Mouse (Mus musculus) intestine, embryonic 14.5 days (tissue): ENCODE results near the gene Prpf3. TPM values are rescaled to one million over a fixed set of nuclear protein-coding genes. Genes with fewer than 3 reads are reported as not detected.
"Not testable (repeated sequence)": the region's sequence is repeated elsewhere in the genome, so short reads cannot be mapped to it uniquely, and the experiment has no call there.

Experiments
- ATAC-seq: fragments of 200-750 bp; cut with Nextera tagmentation; replicated peaks from 2 replicates; pipeline ENCODE4 v1.8.0; 2017; ENCODE audit warnings: low read depth, moderate number of reproducible peaks, moderate TSS enrichment, moderate library complexity; ENCODE audit not compliant: low FRiP score, low TSS enrichment
- DNase-seq: peaks from one replicate; pipeline ENCODE4 v3.0.0-alpha.2; 2018; ENCODE audit warnings: low spot score
- H3K27ac ChIP-seq: fragments of 300-500 bp; sonication (generic); 2 replicates; pipeline ENCODE4 v1.5.1; 2014; ENCODE audit warnings: low read depth, mild to moderate bottlenecking, control low read depth
- H3K27me3 ChIP-seq: fragments of 300-500 bp; sonication (generic); replicated peaks from 2 replicates; pipeline ENCODE4 v1.6.1; 2014; ENCODE audit warnings: low read length, control low read depth; ENCODE audit not compliant: control insufficient read depth, insufficient read depth
- H3K36me3 ChIP-seq: fragments of 300-500 bp; sonication (generic); 2 replicates; pipeline ENCODE4 v1.6.1; 2014; ENCODE audit warnings: low read length, control low read depth; ENCODE audit not compliant: control insufficient read depth, insufficient read depth
- H3K4me1 ChIP-seq: fragments of 300-500 bp; sonication (generic); replicated peaks from 2 replicates; pipeline ENCODE4 v1.6.1; 2014; ENCODE audit warnings: low read length, control low read depth, mixed read lengths; ENCODE audit not compliant: control insufficient read depth, insufficient read depth
- H3K4me2 ChIP-seq: fragments of 300-500 bp; sonication (generic); 2 replicates; pipeline ENCODE4 v1.6.1; 2014; ENCODE audit warnings: low read length
- H3K4me3 ChIP-seq: fragments of 300-500 bp; sonication (generic); 2 replicates; pipeline ENCODE4 v1.5.1; 2014; ENCODE audit warnings: low read depth, low read length, control low read depth, mixed read lengths
- H3K9ac ChIP-seq: fragments of 300-500 bp; sonication (generic); 2 replicates; pipeline ENCODE4 v1.6.1; 2014; ENCODE audit warnings: mild to moderate bottlenecking, low read length
- H3K9me3 ChIP-seq: fragments of 300-500 bp; sonication (generic); 2 replicates; pipeline ENCODE4 v1.6.1; 2016; ENCODE audit warnings: low read length, control low read depth; ENCODE audit not compliant: control insufficient read depth
- WGBS: fragments of 180-500 bp; shearing (Covaris S2); extraction: QIAGEN DNeasy Blood & Tissue Kit; methylation state at CpG from one replicate; pipeline ENCODE4 v1.1.7; 2014; 5-methylcytosine and 5-hydroxymethylcytosine counted together
- polyA plus RNA-seq: library from polyadenylated mRNA; unstranded; fragments of >200 nt; fragmentation: Nextera tagmentation; extraction: Ambion mirVana; gene quantifications from 2 replicates; pipeline ENCODE4 v1.2.1, GENCODE M21; 2014

The Prpf3 gene
- polyA plus RNA-seq, 1 experiment from 2014 or later: 54.0 TPM

- Histone ChIP-seq H3K4me2 (no peak overlapping the region), H3K4me1 (peaks cover 5% of the 10 kb centered on the region; the same call in 1 of the 2 replicates), H3K27ac (no peak overlapping the region), H3K4me3 (no peak overlapping the region), H3K9me3 (no peaks in the 10 kb centered on the region), H3K27me3 (no peaks in the 10 kb centered on the region), H3K36me3 (peaks cover 50% of the 10 kb centered on the region), H3K9ac (no peak overlapping the region)
- ATAC-seq (no peak), DNase-seq (no peak)
- 91% methylated on average over 5 of the region's 5 CpGs for WGBS
Observed at GRCm38 (mm10) chr3:95866071-95866470, 10.4 kb upstream of the Prpf3 start.

GRCm38 (mm10) chr3:95865571-95865970 lies 9.9 kb upstream of the Prpf3 start:
- H3K36me3 ChIP-seq: peaks cover 50% of the 10 kb centered on the region
- DNase-seq (no peak), ATAC-seq (no peak)
- H3K9me3 ChIP-seq: no peaks in the 10 kb centered on the region
- no peak overlapping the region for H3K9ac ChIP-seq
- H3K4me1 ChIP-seq: peaks cover 4% of the 10 kb centered on the region; the same call in 1 of the 2 replicates
- H3K4me2 ChIP-seq: no peak overlapping the region
- H3K4me3 ChIP-seq: no peak overlapping the region
- H3K27me3 ChIP-seq: no peaks in the 10 kb centered on the region
- WGBS: 94% methylated on average over 20 of the region's 20 CpGs
- no peak overlapping the region for H3K27ac ChIP-seq

- Histone ChIP-seq H3K27ac (no peak overlapping the region), H3K9me3 (no peaks in the 10 kb centered on the region), H3K36me3 (peaks cover 50% of the 10 kb centered on the region), H3K4me3 (no peak overlapping the region), H3K4me1 (no peaks in the 10 kb centered on the region), H3K9ac (no peak overlapping the region), H3K4me2 (no peak overlapping the region), H3K27me3 (no peaks in the 10 kb centered on the region)
- ATAC-seq: no peak
- 83% methylated on average over 5 of the region's 5 CpGs for WGBS
- DNase-seq: no peak
Observed at GRCm38 (mm10) chr3:95865050-95865449, 9.4 kb upstream of the Prpf3 start.

- H3K36me3 ChIP-seq: peaks cover 41% of the 10 kb centered on the region
- no peak overlapping the region for H3K9ac ChIP-seq
- no peak overlapping the region for H3K27ac ChIP-seq
- DNase-seq (no peak), ATAC-seq (no peak)
- no peak overlapping the region for H3K4me3 ChIP-seq
- no peak overlapping the region for H3K4me2 ChIP-seq
- H3K27me3 ChIP-seq: no peaks in the 10 kb centered on the region
- H3K9me3 ChIP-seq: no peaks in the 10 kb centered on the region
- 70% methylated on average over 7 of the region's 7 CpGs for WGBS
- H3K4me1 ChIP-seq: no peaks in the 10 kb centered on the region
Observed at GRCm38 (mm10) chr3:95863578-95863977, 7.9 kb upstream of the Prpf3 start.

GRCm38 (mm10) chr3:95861796-95862195 lies 6.1 kb upstream of the Prpf3 start:
- H3K27me3 ChIP-seq: no peaks in the 10 kb centered on the region
- WGBS: 46% methylated on average over 2 of the region's 2 CpGs
- H3K9ac ChIP-seq: no peak overlapping the region
- H3K4me1 ChIP-seq: no peaks in the 10 kb centered on the region
- H3K4me3 ChIP-seq: no peak overlapping the region
- ATAC-seq (no peak), DNase-seq (peak; percentile 65)
- peaks cover 25% of the 10 kb centered on the region for H3K36me3 ChIP-seq
- H3K27ac ChIP-seq: no peak overlapping the region
- no peak overlapping the region for H3K4me2 ChIP-seq
- no peaks in the 10 kb centered on the region for H3K9me3 ChIP-seq

- DNase-seq: no peak
Observed at GRCm38 (mm10) chr3:95861216-95861615, 5.5 kb upstream of the Prpf3 start.

GRCm38 (mm10) chr3:95860323-95860722 lies 4.6 kb upstream of the Prpf3 start:
- no peak overlapping the region for H3K27ac ChIP-seq
- no peaks in the 10 kb centered on the region for H3K27me3 ChIP-seq
- DNase-seq (no peak), ATAC-seq (no peak)
- H3K4me2 ChIP-seq: no peak overlapping the region
- H3K9ac ChIP-seq: no peak overlapping the region
- whole genome bisulfite sequencing: 72% methylated on average over 3 of the region's 3 CpGs
- no peaks in the 10 kb centered on the region for H3K4me1 ChIP-seq
- H3K9me3 ChIP-seq: no peaks in the 10 kb centered on the region
- H3K4me3 ChIP-seq: no peak overlapping the region
- H3K36me3 ChIP-seq: peaks cover 21% of the 10 kb centered on the region

More at GRCm38 (mm10) chr3:95861216-95861615, 5.5 kb upstream of the Prpf3 start:
- Histone ChIP-seq H3K4me1 (no peaks in the 10 kb centered on the region), H3K27me3 (no peaks in the 10 kb centered on the region), H3K27ac (no peak overlapping the region), H3K4me3 (no peak overlapping the region), H3K9me3 (no peaks in the 10 kb centered on the region), H3K4me2 (no peak overlapping the region), H3K9ac (no peak overlapping the region), H3K36me3 (peaks cover 24% of the 10 kb centered on the region)
- WGBS: 78% methylated on average over 10 of the region's 10 CpGs
- ATAC-seq: no peak

GRCm38 (mm10) chr3:95858278-95858677 lies 2.6 kb upstream of the Prpf3 start:
- not testable (repeated sequence) for H3K4me3 ChIP-seq, H3K27ac ChIP-seq, H3K4me1 ChIP-seq, H3K9me3 ChIP-seq, H3K27me3 ChIP-seq, ATAC-seq, H3K4me2 ChIP-seq, DNase-seq, H3K9ac ChIP-seq
- 81% methylated on average over 3 of the region's 3 CpGs for WGBS
- peaks cover 15% of the 10 kb centered on the region for H3K36me3 ChIP-seq

GRCm38 (mm10) chr3:95857050-95857449 lies 1.4 kb upstream of the Prpf3 start:
- not testable (repeated sequence) for H3K4me3 ChIP-seq, DNase-seq, H3K27ac ChIP-seq, H3K9ac ChIP-seq, H3K4me1 ChIP-seq, H3K4me2 ChIP-seq, ATAC-seq, H3K27me3 ChIP-seq, H3K9me3 ChIP-seq
- 79% methylated on average over 1 of the region's 1 CpGs for WGBS
- peaks cover 20% of the 10 kb centered on the region for H3K36me3 ChIP-seq
